Mouse (Mus musculus) limb, embryonic 14.5 days (tissue): ENCODE measurements around the gene Nutf2. TPM values are rescaled to one million over a fixed set of nuclear protein-coding genes. Genes with fewer than 3 reads are reported as not detected.

Experiments used
- ATAC-seq: fragments of 200-750 bp; cut with Nextera tagmentation; 2 replicates; pipeline ENCODE4 v1.8.0; 2017; ENCODE audit warnings: low read depth, moderate number of reproducible peaks, moderate TSS enrichment; ENCODE audit not compliant: low FRiP score
- DNase-seq: peaks from one replicate; pipeline ENCODE4 v3.0.0-alpha.2; 2015; ENCODE audit warnings: low spot score
- H3K27ac ChIP-seq: fragments of 300-500 bp; sonication (generic); replicated peaks from 2 replicates; pipeline ENCODE4 v1.5.1; 2014; ENCODE audit warnings: low read depth, mild to moderate bottlenecking, low read length, moderate library complexity, mixed read lengths
- H3K27me3 ChIP-seq: fragments of 300-500 bp; sonication (generic); 2 replicates; pipeline ENCODE4 v1.6.1; 2014; ENCODE audit warnings: low read length, mixed read lengths; ENCODE audit not compliant: control insufficient read depth, insufficient read depth
- H3K36me3 ChIP-seq: fragments of 300-500 bp; sonication (generic); 2 replicates; pipeline ENCODE4 v1.6.1; 2014; ENCODE audit warnings: mild to moderate bottlenecking, low read length, moderate library complexity, mixed read lengths; ENCODE audit not compliant: control insufficient read depth, insufficient read depth
- H3K4me1 ChIP-seq: fragments of 300-500 bp; sonication (generic); 2 replicates; pipeline ENCODE4 v1.6.1; 2014; ENCODE audit warnings: antibody characterized with exemption, low read length, mixed read lengths; ENCODE audit not compliant: control insufficient read depth, insufficient read depth
- H3K4me2 ChIP-seq: fragments of 300-500 bp; sonication (generic); replicated peaks from 2 replicates; pipeline ENCODE4 v1.6.1; 2014; ENCODE audit warnings: low read depth, mild to moderate bottlenecking, low read length, moderate library complexity; ENCODE audit not compliant: severe bottlenecking
- H3K4me3 ChIP-seq: fragments of 300-500 bp; sonication (generic); replicated peaks from 2 replicates; pipeline ENCODE4 v1.5.1; 2014; ENCODE audit warnings: low read length
- H3K9ac ChIP-seq: fragments of 300-500 bp; sonication (generic); 2 replicates; pipeline ENCODE4 v1.6.1; 2014; ENCODE audit warnings: mild to moderate bottlenecking, low read depth, low read length, moderate library complexity; ENCODE audit not compliant: severe bottlenecking
- H3K9me3 ChIP-seq: fragments of 300-500 bp; sonication (generic); 2 replicates; pipeline ENCODE4 v1.6.1; 2016; ENCODE audit warnings: low read length; ENCODE audit not compliant: control insufficient read depth
- POLR2A ChIP-seq: fragments of 200-500 bp; IDR thresholded peaks from 2 replicates; pipeline ENCODE4 v1.8.0; 2012; ENCODE audit warnings: inconsistent platforms, mild to moderate bottlenecking, moderate library complexity, borderline replicate concordance; ENCODE audit not compliant: insufficient read depth, insufficient read length; ENCODE audit errors: extremely low read depth
- whole genome bisulfite sequencing: fragments of 180-500 bp; shearing (Covaris S2); extraction: QIAGEN DNeasy Blood & Tissue Kit; methylation state at CpG from one replicate; pipeline ENCODE4 v1.1.7; 2014; 5-methylcytosine and 5-hydroxymethylcytosine counted together
- polyA plus RNA-seq, 2 experiments: library from polyadenylated mRNA; depleted of rRNA in 1 of 2; stranded (reverse) in 1 of 2; unstranded in 1 of 2; fragments of >200 nt; fragmentation: Nextera tagmentation in 1 of 2; extraction: Ambion mirVana in 1 of 2; gene quantifications; 2 replicates each; pipeline versions ENCODE4 v1.2.1 to v1.2.3; 2012 to 2014

The Nutf2 gene
- polyA plus RNA-seq, 2 experiments: 249 to 271 TPM

DNA sequence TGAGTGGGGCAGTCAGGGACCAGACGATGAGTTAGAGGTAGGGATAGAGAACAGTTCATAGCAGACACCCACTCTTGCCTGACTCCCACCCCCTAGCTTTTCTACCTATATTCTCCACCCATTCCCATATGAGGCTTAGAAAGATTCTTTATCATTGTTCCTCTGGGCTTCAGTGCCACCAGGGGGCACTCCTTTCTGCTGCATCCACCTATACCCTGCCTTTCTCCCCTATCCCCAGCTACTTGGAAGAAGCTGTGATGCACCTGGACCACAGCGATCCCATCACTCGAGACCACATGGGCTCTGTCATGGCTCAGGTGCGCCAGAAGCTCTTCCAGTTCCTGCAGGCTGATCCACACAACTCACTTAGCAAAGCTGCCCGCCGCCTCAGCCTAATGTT is 32.1 kb downstream of the Nutf2 start:
- ATAC-seq (no peak), DNase-seq (peak; percentile 11)
- Histone ChIP-seq H3K4me2 (no peak overlapping the region), H3K9ac (no peak overlapping the region), H3K4me1 (peaks cover 3% of the 10 kb centered on the region; the same call in 1 of the 2 replicates), H3K36me3 (peaks cover 70% of the 10 kb centered on the region), H3K4me3 (no peak overlapping the region), H3K9me3 (no peaks in the 10 kb centered on the region), H3K27ac (no peak overlapping the region), H3K27me3 (no peaks in the 10 kb centered on the region)
- TF ChIP-seq POLR2A: no peak
- WGBS: 88% methylated on average over 6 of the region's 6 CpGs

DNA sequence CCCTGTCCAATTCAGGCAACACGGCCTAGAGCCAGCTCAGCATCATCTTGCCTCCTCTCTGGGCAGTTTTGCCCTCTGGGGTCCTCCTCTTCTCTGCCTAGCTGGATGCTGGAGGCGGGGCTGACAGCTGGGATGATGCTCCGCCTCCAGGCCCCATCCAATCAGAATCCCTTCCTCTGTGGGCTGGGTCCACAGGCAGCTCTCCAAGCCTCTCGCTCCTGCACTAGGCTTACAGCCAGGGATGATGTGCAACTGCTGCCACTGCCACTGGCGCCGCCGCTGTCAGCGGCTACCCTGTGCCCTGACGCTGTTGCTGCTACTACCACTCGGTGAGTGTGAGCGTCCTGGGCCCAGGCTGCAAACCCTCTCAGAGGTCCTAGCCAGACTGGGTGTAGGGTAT is 33.0 kb downstream of the Nutf2 start, which contains the start of gene Nrn1l:
Nrn1l (plus strand) TSS at position 229 of the 400 bp plus-strand sequence.
- no peak within 1 kb of the TSS for H3K27ac ChIP-seq
- 13% methylated on average over 8 of the region's 11 CpGs for WGBS
- no peak within 1 kb of the TSS for H3K9ac ChIP-seq

DNA sequence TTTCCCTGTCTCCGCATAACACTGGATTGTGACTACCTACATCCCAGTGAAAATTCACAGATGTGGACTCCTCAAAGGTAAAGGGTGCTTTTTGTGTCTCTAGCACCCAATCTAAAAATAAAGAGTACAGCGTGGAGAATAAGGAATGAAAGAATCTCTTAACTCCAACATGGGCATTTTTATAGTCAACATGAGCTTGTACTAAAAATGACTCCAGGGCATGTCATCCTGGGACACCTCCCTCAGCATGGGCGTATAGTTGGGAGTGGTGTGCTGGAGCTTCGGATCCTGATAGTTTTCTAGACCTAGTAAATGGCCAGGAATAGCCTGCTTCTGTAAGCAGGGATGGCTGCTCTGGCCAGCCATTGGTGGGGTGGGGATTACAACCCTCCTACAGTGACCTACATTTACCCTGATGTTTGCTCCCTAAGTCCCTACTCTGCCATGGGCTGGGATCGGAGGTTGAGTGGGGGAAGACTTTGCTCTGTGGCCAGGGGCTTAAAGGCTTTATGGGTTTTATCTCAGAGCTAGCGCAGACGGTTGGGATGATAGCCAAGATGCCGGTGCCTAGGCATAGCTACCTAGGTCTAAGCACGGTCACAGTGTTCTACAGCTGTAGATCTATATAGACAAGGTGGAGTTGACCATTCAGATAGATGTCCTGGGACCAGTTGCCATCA is 37.6 kb downstream of the Nutf2 start:
- no peak overlapping the region for H3K27ac ChIP-seq
- no peak for TF ChIP-seq POLR2A
- ATAC-seq (no peak), DNase-seq (no peak)
- H3K36me3 ChIP-seq: peaks cover 17% of the 10 kb centered on the region
- H3K9me3 ChIP-seq: no peaks in the 10 kb centered on the region
- peaks cover 8% of the 10 kb centered on the region for H3K4me1 ChIP-seq
- WGBS: 81% methylated on average over 9 of the region's 9 CpGs
- no peak overlapping the region for H3K4me3 ChIP-seq
- no peak overlapping the region for H3K4me2 ChIP-seq
- no peaks in the 10 kb centered on the region for H3K27me3 ChIP-seq
- no peak overlapping the region for H3K9ac ChIP-seq

More for the DNA sequence above, 33.0 kb downstream of the Nutf2 start, which contains the start of gene Nrn1l:
- H3K4me1 ChIP-seq: peaks cover 3% of the 10 kb centered on the region; the same call in 1 of the 2 replicates
- no peak within 1 kb of the TSS for H3K4me3 ChIP-seq
- DNase-seq: peak; percentile 81
- TF ChIP-seq POLR2A: no peak
- no peak within 1 kb of the TSS for H3K4me2 ChIP-seq
- no peaks in the 10 kb centered on the region for H3K27me3 ChIP-seq
- H3K9me3 ChIP-seq: no peaks in the 10 kb centered on the region
- H3K36me3 ChIP-seq: peaks cover 61% of the 10 kb centered on the region
- peak; percentile 82 for ATAC-seq

DNA sequence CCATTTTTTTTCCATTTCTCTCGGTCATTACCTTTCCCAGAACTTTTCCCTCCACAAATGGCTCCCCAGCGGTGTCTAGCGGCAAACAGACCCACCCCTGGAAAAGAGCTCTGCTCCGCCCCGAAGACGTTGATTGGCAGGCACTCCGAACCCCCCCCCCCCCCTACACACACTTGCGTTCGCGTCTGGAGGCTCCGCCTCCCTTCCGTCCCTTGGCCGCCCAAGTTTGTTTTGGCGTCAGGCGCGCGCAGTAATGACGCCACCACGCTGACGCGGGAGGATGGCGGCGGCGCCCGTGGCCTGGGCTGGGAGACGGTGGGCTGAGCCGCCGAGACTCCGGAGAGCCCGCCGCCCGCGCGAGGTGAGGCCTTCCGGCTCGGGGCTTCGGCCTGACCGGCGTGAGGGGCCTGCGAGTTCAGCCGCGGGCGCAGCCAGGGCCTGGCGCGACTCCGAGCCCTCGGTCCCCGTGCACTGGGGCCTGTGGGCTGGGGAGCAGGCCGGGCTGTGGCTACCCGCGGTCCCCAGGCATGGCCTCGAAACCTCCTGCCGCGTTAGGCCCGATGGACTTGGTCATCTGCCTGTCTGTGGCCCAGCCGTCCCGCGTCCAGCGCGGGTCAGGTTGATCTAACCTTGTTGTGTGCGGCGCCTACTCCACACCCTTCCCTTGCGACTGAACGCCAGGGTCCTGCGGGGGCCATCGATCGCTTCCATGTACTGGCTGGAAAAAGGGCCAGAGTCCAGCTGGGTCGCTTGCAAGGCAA is 40.0 kb downstream of the Nutf2 start, which contains the start of gene Pskh1:
Pskh1 (plus strand) TSS at position 262 of the 761 bp plus-strand sequence.
- Histone ChIP-seq H3K9me3 (no peaks in the 10 kb centered on the region), H3K4me3 (peak within 1 kb of the TSS; percentile 94), H3K9ac (peak within 1 kb of the TSS; percentile 99), H3K4me1 (peaks cover 5% of the 10 kb centered on the region; the same call in 1 of the 2 replicates), H3K27me3 (no peaks in the 10 kb centered on the region), H3K36me3 (peaks cover 6% of the 10 kb centered on the region), H3K4me2 (peak within 1 kb of the TSS; percentile 66), H3K27ac (peak within 1 kb of the TSS; percentile 88)
- ATAC-seq: peak; percentile 94
- peak; percentile 84; the same call in 1 of the 2 replicates for TF ChIP-seq POLR2A
- under 1% methylated on average over 66 of the region's 68 CpGs for WGBS
- peak; percentile 92 for DNase-seq

DNA sequence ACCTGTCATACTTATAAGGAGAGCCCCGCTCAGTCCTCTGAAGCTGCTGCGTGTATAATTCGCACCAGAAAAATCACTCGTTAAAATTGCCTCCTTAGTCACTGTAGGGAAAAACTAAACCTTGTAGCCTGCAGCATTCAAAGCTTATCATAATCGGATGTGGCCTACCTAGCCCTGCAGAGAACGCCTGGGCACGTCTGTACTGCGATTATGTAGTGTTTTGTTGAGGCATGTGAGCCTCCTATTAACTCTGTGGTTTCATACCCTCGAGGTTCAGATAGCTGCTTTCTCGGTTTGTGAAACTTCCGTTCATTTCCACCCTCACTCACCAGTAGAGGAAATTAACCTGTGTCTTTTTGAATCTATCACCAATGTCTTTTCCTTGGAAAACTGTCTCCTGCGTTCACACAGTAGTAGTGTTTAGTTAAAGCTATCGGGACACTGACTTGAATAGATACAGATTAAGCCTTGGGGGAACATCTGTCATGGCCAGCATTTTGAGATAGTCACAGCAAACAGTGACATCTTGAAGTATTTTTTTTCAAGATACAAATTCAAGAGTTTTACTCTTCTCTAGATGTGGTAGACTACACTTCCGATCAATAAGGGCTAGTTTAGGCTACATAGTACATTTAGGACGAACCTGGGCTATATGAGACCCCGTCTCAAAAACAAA is 40.7 kb downstream of the Nutf2 start:
- H3K4me1 ChIP-seq: peaks cover 5% of the 10 kb centered on the region; the same call in 1 of the 2 replicates
- WGBS: 32% methylated on average over 16 of the region's 16 CpGs
- H3K27me3 ChIP-seq: no peaks in the 10 kb centered on the region
- peak; percentile 6 for DNase-seq
- H3K4me2 ChIP-seq: peak overlapping the region; percentile 66
- no peaks in the 10 kb centered on the region for H3K9me3 ChIP-seq
- TF ChIP-seq POLR2A: no peak
- H3K9ac ChIP-seq: peak overlapping the region; percentile 99
- peak overlapping the region; percentile 94 for H3K4me3 ChIP-seq
- peaks cover 4% of the 10 kb centered on the region for H3K36me3 ChIP-seq
- no peak for ATAC-seq
- peak overlapping the region; percentile 88 for H3K27ac ChIP-seq
